Comparison of ENCODE assay signal across 8 mouse cellular contexts in the genomic region with DNA sequence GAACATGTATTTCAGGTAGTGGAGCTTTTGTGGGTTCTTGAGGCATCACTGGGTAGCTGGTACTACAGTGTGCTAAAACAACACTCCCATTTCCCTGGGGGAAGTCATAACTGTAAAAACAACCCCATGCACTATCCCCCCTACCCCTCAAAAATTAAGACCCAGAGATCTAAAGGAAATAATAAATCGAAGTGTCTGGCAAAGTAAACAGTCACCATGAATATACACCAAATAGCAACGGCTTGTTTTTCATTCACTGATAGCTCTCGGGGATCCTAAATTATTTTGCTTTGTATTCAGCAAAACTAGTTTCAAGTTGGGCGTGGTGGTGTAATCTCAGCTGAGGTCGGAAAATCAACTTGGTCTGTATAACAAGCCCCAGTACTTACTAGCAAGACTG. TPM values are rescaled to one million over a fixed set of nuclear protein-coding genes. Genes with fewer than 3 reads are reported as not detected.
DNase-seq lines count a peak whose midpoint lies in the region; ATAC-seq lines count a peak whose summit lies in the region.

No protein-coding gene starts in this region.

- ATAC-seq in kidney, embryonic 14.5 days (ENCODE audit: low FRiP score, low TSS enrichment) = no peak
- no peak for ATAC-seq in hindbrain, embryonic 15.5 days (ENCODE audit: low FRiP score, low read depth)
- no peak for ATAC-seq in midbrain, embryonic 14.5 days (ENCODE audit: low FRiP score, low TSS enrichment)

- peak overlapping the region; percentile 68; the same call in 1 of the 2 replicates for H3K27ac ChIP-seq in kidney, embryonic 14.5 days (ENCODE audit: low read depth, low read length)
- H3K27ac ChIP-seq in brown adipose tissue, adult 24 weeks (replicated peaks; ENCODE audit: low read depth, low read length) = peak overlapping the region; percentile 66; the same call in 1 of the 2 replicates
- H3K27ac ChIP-seq in hindbrain, embryonic 15.5 days (replicated peaks) = peak overlapping the region; percentile 82
- H3K27ac ChIP-seq in midbrain, embryonic 14.5 days (replicated peaks; ENCODE audit: low read depth, low read length) = peak overlapping the region; percentile 77

- peak overlapping the region; percentile 77 for H3K4me2 ChIP-seq in kidney, embryonic 14.5 days (replicated peaks; ENCODE audit: low read depth, low read length)
- peak overlapping the region; percentile 80 for H3K4me2 ChIP-seq in hindbrain, embryonic 15.5 days
- H3K4me2 ChIP-seq in midbrain, embryonic 14.5 days (ENCODE audit: low read length) = peak overlapping the region; percentile 88

- no peaks in the 10 kb centered on the region for H3K9me3 ChIP-seq in kidney, embryonic 14.5 days (ENCODE audit: control insufficient read depth, low read length)
- no peaks in the 10 kb centered on the region for H3K9me3 ChIP-seq in hindbrain, embryonic 15.5 days
- H3K9me3 ChIP-seq in midbrain, embryonic 14.5 days (ENCODE audit: control insufficient read depth, low read length) = no peaks in the 10 kb centered on the region

- no peaks in the 10 kb centered on the region for H3K27me3 ChIP-seq in kidney, embryonic 14.5 days (ENCODE audit: control insufficient read depth, insufficient read depth, low read length)
- no peaks in the 10 kb centered on the region for H3K27me3 ChIP-seq in hindbrain, embryonic 15.5 days
- no peaks in the 10 kb centered on the region for H3K27me3 ChIP-seq in midbrain, embryonic 14.5 days (ENCODE audit: control insufficient read depth, insufficient read depth, low read length)

- peak overlapping the region; percentile 73; the same call in 1 of the 2 replicates for H3K9ac ChIP-seq in kidney, embryonic 14.5 days (ENCODE audit: low read depth, low read length)
- H3K9ac ChIP-seq in hindbrain, embryonic 15.5 days = peak overlapping the region; percentile 55
- peak overlapping the region; percentile 67 for H3K9ac ChIP-seq in midbrain, embryonic 14.5 days (replicated peaks; ENCODE audit: low read length)

- H3K4me1 ChIP-seq in kidney, embryonic 14.5 days (ENCODE audit: control insufficient read depth, insufficient read depth, low read length) = peaks cover 9% of the 10 kb centered on the region
- peaks cover 11% of the 10 kb centered on the region for H3K4me1 ChIP-seq in brown adipose tissue, adult 24 weeks (ENCODE audit: control insufficient read depth, insufficient read depth, insufficient read length, low read length)
- H3K4me1 ChIP-seq in hindbrain, embryonic 15.5 days (replicated peaks) = peaks cover 21% of the 10 kb centered on the region
- H3K4me1 ChIP-seq in midbrain, embryonic 14.5 days (ENCODE audit: control insufficient read depth, insufficient read depth, low read length) = peaks cover 14% of the 10 kb centered on the region

- WGBS in kidney, embryonic 14.5 days = 11% methylated on average over 5 of the region's 5 CpGs
- WGBS in hindbrain, embryonic 15.5 days = 17% methylated on average over 5 of the region's 5 CpGs
- 19% methylated on average over 5 of the region's 5 CpGs for WGBS in midbrain, embryonic 14.5 days

- peak overlapping the region; percentile 62 for H3K4me3 ChIP-seq in kidney, embryonic 14.5 days (ENCODE audit: low read length)
- peak overlapping the region; percentile 65 for H3K4me3 ChIP-seq in brown adipose tissue, adult 24 weeks (ENCODE audit: insufficient read depth, low read depth, low read length)
- peak overlapping the region; percentile 63 for H3K4me3 ChIP-seq in hindbrain, embryonic 15.5 days
- peak overlapping the region; percentile 69 for H3K4me3 ChIP-seq in midbrain, embryonic 14.5 days (replicated peaks; ENCODE audit: low read depth, low read length)

- no peak for DNase-seq in kidney, postnatal 36 days
- no peak for DNase-seq in midbrain, embryonic 14.5 days
- DNase-seq in thymus, postnatal 36 days = no peak
- DNase-seq in MN1 (ENCODE audit: low spot score) = no peak
- DNase-seq in retina, postnatal 1 day = no peak

- H3K36me3 ChIP-seq in kidney, embryonic 14.5 days (ENCODE audit: control insufficient read depth, insufficient read depth, low read length) = peaks cover 34% of the 10 kb centered on the region
- peaks cover 38% of the 10 kb centered on the region for H3K36me3 ChIP-seq in hindbrain, embryonic 15.5 days
- H3K36me3 ChIP-seq in midbrain, embryonic 14.5 days (ENCODE audit: control insufficient read depth, insufficient read depth, low read length) = peaks cover 42% of the 10 kb centered on the region

RNA-seq across cellular contexts. Expression of a gene that starts 0.7 kb away (rescaled TPM):
- 24.9 and 30.1 TPM in 2 replicates for polyA plus RNA-seq in kidney, embryonic 14.5 days (2014; fragmentation: Nextera tagmentation; extraction: Ambion mirVana)
- 19.1 and 24.1 TPM in 2 replicates for polyA plus RNA-seq in brown adipose tissue, adult 24 weeks (2012; ENCODE audit: insufficient read depth, insufficient read length, missing spikeins)
- 38.8 and 39.1 TPM in 2 replicates for polyA plus RNA-seq in hindbrain, embryonic 15.5 days (2015; fragmentation: Nextera tagmentation; extraction: Ambion mirVana)
- 49.2 and 53.0 TPM in 2 replicates for polyA plus RNA-seq in midbrain, embryonic 14.5 days (2014; fragmentation: Nextera tagmentation; extraction: Ambion mirVana)

RNA-seq across cellular contexts. Expression of a gene that starts 20.2 kb away (rescaled TPM):
- polyA plus RNA-seq in kidney, embryonic 14.5 days (2014; fragmentation: Nextera tagmentation; extraction: Ambion mirVana) = 21.5 and 32.0 TPM in 2 replicates
- polyA plus RNA-seq in brown adipose tissue, adult 24 weeks (2012; ENCODE audit: insufficient read depth, insufficient read length, missing spikeins) = 65.7 and 72.5 TPM in 2 replicates
- polyA plus RNA-seq in hindbrain, embryonic 15.5 days (2015; fragmentation: Nextera tagmentation; extraction: Ambion mirVana) = 11.6 and 12.6 TPM in 2 replicates
- 4.2 and 5.2 TPM in 2 replicates for polyA plus RNA-seq in midbrain, embryonic 14.5 days (2014; fragmentation: Nextera tagmentation; extraction: Ambion mirVana)

RNA-seq across cellular contexts. Expression of a gene that starts 42.2 kb away (rescaled TPM):
- 78.2 and 99.5 TPM in 2 replicates for polyA plus RNA-seq in kidney, embryonic 14.5 days (2014; fragmentation: Nextera tagmentation; extraction: Ambion mirVana)
- 75.9 and 86.5 TPM in 2 replicates for polyA plus RNA-seq in brown adipose tissue, adult 24 weeks (2012; ENCODE audit: insufficient read depth, insufficient read length, missing spikeins)
- polyA plus RNA-seq in hindbrain, embryonic 15.5 days (2015; fragmentation: Nextera tagmentation; extraction: Ambion mirVana) = 120 and 124 TPM in 2 replicates
- 115 and 120 TPM in 2 replicates for polyA plus RNA-seq in midbrain, embryonic 14.5 days (2014; fragmentation: Nextera tagmentation; extraction: Ambion mirVana)

RNA-seq across cellular contexts. Expression of a gene that starts 49.0 kb away (rescaled TPM):
- 66.1 and 119 TPM in 2 replicates for polyA plus RNA-seq in kidney, embryonic 14.5 days (2014; fragmentation: Nextera tagmentation; extraction: Ambion mirVana)
- 56.9 and 64.4 TPM in 2 replicates for polyA plus RNA-seq in brown adipose tissue, adult 24 weeks (2012; ENCODE audit: insufficient read depth, insufficient read length, missing spikeins)
- 109 TPM in 2 replicates for polyA plus RNA-seq in hindbrain, embryonic 15.5 days (2015; fragmentation: Nextera tagmentation; extraction: Ambion mirVana)
- polyA plus RNA-seq in midbrain, embryonic 14.5 days (2014; fragmentation: Nextera tagmentation; extraction: Ambion mirVana) = 83.7 and 114 TPM in 2 replicates
